Mouse (Mus musculus) embryonic facial prominence, embryonic 11.5 days (tissue): ENCODE results near the gene Epn2. TPM values are rescaled to one million over a fixed set of nuclear protein-coding genes. Genes with fewer than 3 reads are reported as not detected.
A peak's percentile ranks its signal among the peaks of the same experiment; 100 is the strongest.

Experiments
- ATAC-seq: fragments of 200-750 bp; cut with Nextera tagmentation; replicated peaks from 2 replicates; pipeline ENCODE4 v1.8.0; 2017; ENCODE audit warnings: low read depth; ENCODE audit not compliant: insufficient number of reproducible peaks, low FRiP score, low TSS enrichment
- DNase-seq: peaks from one replicate; pipeline ENCODE4 v3.0.0-alpha.2; 2015; ENCODE audit warnings: low spot score
- H3K27ac ChIP-seq: fragments of 300-500 bp; sonication (generic); replicated peaks from 2 replicates; pipeline ENCODE4 v1.5.1; 2014; ENCODE audit warnings: mild to moderate bottlenecking, low read depth, low read length, control low read depth
- H3K27me3 ChIP-seq: fragments of 300-500 bp; sonication (generic); 2 replicates; pipeline ENCODE4 v1.6.1; 2014; ENCODE audit warnings: mild to moderate bottlenecking, low read length, moderate library complexity, mixed read lengths; ENCODE audit not compliant: control insufficient read depth, insufficient read depth
- H3K36me3 ChIP-seq: fragments of 300-500 bp; sonication (generic); replicated peaks from 2 replicates; pipeline ENCODE4 v1.6.1; 2014; ENCODE audit warnings: low read depth, mild to moderate bottlenecking, low read length, moderate library complexity, mixed read lengths; ENCODE audit not compliant: control insufficient read depth, insufficient read depth
- H3K4me1 ChIP-seq: fragments of 300-500 bp; sonication (generic); 2 replicates; pipeline ENCODE4 v1.6.1; 2014; ENCODE audit warnings: low read length, mixed read lengths; ENCODE audit not compliant: control insufficient read depth, insufficient read depth
- H3K4me2 ChIP-seq: fragments of 300-500 bp; sonication (generic); 2 replicates; pipeline ENCODE4 v1.6.1; 2014; ENCODE audit warnings: low read depth, mild to moderate bottlenecking, control low read depth, low read length, moderate library complexity
- H3K4me3 ChIP-seq: fragments of 300-500 bp; sonication (generic); 2 replicates; pipeline ENCODE4 v1.5.1; 2014; ENCODE audit warnings: low read depth, low read length, control low read depth
- H3K9ac ChIP-seq: fragments of 300-500 bp; sonication (generic); replicated peaks from 2 replicates; pipeline ENCODE4 v1.6.1; 2014; ENCODE audit warnings: mild to moderate bottlenecking, control low read depth, low read length
- H3K9me3 ChIP-seq: fragments of 300-500 bp; sonication (generic); replicated peaks from 2 replicates; pipeline ENCODE4 v1.6.1; 2016; ENCODE audit warnings: mild to moderate bottlenecking, low read length, inconsistent platforms, mixed read lengths; ENCODE audit not compliant: control insufficient read depth
- WGBS: fragments of 180-500 bp; shearing (Covaris S2); extraction: QIAGEN DNeasy Blood & Tissue Kit; methylation state at CpG from one replicate; pipeline ENCODE4 v1.1.7; 2014; 5-methylcytosine and 5-hydroxymethylcytosine counted together
- polyA plus RNA-seq: library from polyadenylated mRNA; unstranded; fragments of >200 nt; fragmentation: Nextera tagmentation; extraction: Ambion mirVana; gene quantifications from 2 replicates; pipeline ENCODE4 v1.2.1, GENCODE M21; 2014

Epn2 gene
- polyA plus RNA-seq, 1 experiment from 2014 or later: 24.2 TPM

DNA sequence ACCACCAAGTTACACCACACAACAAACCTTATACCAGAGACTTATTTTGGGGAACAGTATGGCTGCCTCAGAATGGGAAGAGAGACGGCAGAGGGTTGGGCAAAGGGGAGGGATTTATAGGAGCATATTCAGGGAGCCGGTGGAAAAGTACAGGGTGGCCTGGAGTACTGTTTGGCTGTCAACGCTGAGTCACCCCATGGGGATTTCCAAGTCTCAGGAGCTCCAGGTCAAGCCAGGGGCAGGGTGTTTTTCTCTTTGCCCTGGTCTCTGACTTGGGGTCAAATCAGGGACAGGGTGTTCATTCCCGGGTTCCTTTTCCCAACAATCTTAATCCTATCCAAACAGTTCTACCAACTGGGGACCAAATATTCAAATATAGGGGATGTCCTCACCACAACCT, 28.6 kb upstream of the Epn2 start:
- Histone ChIP-seq H3K4me3 (no peak overlapping the region), H3K27ac (no peak overlapping the region), H3K9me3 (no peaks in the 10 kb centered on the region), H3K4me1 (no peaks in the 10 kb centered on the region), H3K36me3 (no peaks in the 10 kb centered on the region), H3K9ac (no peak overlapping the region), H3K4me2 (no peak overlapping the region), H3K27me3 (no peaks in the 10 kb centered on the region)
- no peak for DNase-seq
- no peak for ATAC-seq
- 78% methylated on average over 4 of the region's 4 CpGs for WGBS

DNA sequence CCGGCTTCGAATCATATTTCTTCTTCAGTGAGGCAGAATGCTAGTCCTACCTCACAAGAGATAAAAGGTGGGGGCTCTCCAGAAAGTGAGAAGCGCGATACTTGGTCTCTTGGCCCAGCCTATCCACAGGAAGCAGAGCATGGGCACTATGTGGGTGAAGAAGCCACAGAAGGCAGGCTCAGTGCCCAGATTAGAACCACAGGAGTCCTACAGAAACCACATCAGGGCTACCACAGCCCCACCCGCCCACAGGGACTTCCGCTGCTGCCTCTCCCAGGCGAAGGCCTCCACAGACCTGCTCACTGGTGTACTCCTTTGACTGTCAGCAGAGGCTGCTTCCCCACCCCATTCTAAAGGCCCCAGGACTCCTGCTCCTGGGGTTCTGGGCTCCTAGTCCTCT, 23.2 kb upstream of the Epn2 start:
- Histone ChIP-seq H3K9ac (no peak overlapping the region), H3K9me3 (no peaks in the 10 kb centered on the region), H3K27ac (no peak overlapping the region), H3K27me3 (no peaks in the 10 kb centered on the region), H3K4me1 (no peaks in the 10 kb centered on the region), H3K4me3 (no peak overlapping the region), H3K4me2 (no peak overlapping the region), H3K36me3 (no peaks in the 10 kb centered on the region)
- ATAC-seq (no peak), DNase-seq (no peak)
- WGBS: 79% methylated on average over 7 of the region's 7 CpGs

DNA sequence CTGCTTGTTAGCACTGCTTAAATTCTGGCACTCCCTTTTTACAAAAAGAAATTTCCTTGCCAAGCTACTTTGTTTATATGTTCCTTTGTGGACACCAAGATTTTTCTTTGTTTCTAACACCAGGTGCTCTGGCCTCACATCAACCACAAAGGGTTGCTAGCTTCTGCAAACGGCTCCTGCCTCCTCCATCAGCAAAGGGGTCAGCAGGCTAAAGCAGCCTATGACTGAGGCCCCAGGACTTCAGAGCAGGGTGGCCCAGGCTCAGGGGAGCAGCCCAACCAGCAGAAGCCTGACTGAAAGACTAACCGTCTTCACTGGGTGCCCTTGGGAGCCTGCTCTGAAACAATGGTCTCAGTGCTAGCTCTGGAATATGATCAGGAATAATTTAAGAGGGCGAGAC, 22.0 kb upstream of the Epn2 start:
- H3K4me2 ChIP-seq: no peak overlapping the region
- no peak overlapping the region for H3K27ac ChIP-seq
- DNase-seq (no peak), ATAC-seq (no peak)
- H3K27me3 ChIP-seq: no peaks in the 10 kb centered on the region
- no peaks in the 10 kb centered on the region for H3K36me3 ChIP-seq
- 49% methylated on average over 3 of the region's 3 CpGs for WGBS
- H3K4me3 ChIP-seq: no peak overlapping the region
- H3K9me3 ChIP-seq: no peaks in the 10 kb centered on the region
- H3K4me1 ChIP-seq: no peaks in the 10 kb centered on the region
- H3K9ac ChIP-seq: no peak overlapping the region

DNA sequence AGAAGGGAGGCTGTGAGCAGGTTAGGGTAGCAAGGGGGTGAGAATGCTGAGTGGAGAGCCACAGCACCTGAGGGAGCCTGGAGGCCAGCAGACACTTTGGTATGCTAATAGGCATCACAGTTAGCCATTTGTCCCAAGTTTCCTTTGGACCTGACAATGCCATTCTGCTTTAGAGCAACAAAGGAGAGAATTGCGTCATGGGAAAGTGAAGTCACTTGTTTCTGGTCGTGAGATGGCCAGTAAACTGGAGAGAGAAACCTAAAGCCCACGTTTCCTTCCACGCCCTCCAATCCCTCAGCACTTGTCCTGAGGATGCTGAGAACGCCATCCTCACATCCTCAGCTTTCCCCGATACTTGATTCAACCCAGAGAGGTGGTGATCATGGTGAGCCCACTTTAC, 18.9 kb upstream of the Epn2 start:
- ATAC-seq: no peak
- Histone ChIP-seq H3K27ac (no peak overlapping the region), H3K4me1 (no peaks in the 10 kb centered on the region), H3K4me2 (no peak overlapping the region), H3K4me3 (no peak overlapping the region), H3K9ac (no peak overlapping the region), H3K9me3 (no peaks in the 10 kb centered on the region), H3K27me3 (no peaks in the 10 kb centered on the region), H3K36me3 (no peaks in the 10 kb centered on the region)
- 61% methylated on average over 6 of the region's 6 CpGs for WGBS
- DNase-seq: no peak

GRCm38 (mm10) chr11:61597471-61597870, 18.0 kb upstream of the Epn2 start:
- H3K9me3 ChIP-seq: no peaks in the 10 kb centered on the region
- H3K4me3 ChIP-seq: no peak overlapping the region
- no peaks in the 10 kb centered on the region for H3K36me3 ChIP-seq
- no peak overlapping the region for H3K27ac ChIP-seq
- no peak overlapping the region for H3K9ac ChIP-seq
- DNase-seq (no peak), ATAC-seq (no peak)
- H3K27me3 ChIP-seq: no peaks in the 10 kb centered on the region
- WGBS: 95% methylated on average over 2 of the region's 2 CpGs
- no peaks in the 10 kb centered on the region for H3K4me1 ChIP-seq
- no peak overlapping the region for H3K4me2 ChIP-seq

DNA sequence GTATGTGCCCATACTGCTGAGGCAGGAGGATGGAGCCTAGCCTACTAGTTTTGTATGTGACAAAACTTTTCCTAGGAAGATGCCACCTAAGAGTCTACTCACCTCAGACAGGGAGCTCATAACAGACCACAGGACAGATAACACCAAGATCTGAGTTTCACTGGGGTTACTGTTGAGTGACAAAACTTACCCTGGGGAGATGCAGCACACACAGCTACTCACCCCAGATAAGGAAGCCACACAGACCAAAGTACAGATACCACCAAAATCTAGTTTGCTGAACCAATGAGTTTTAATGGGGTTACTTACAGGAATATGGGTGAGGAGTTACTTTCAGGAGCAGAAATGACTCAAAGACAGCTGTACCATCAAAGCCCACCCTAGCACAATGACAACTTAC, 13.6 kb upstream of the Epn2 start:
- DNase-seq (no peak), ATAC-seq (no peak)
- H3K4me1 ChIP-seq: no peaks in the 10 kb centered on the region
- H3K9ac ChIP-seq: no peak overlapping the region
- no peaks in the 10 kb centered on the region for H3K27me3 ChIP-seq
- no peaks in the 10 kb centered on the region for H3K36me3 ChIP-seq
- H3K4me2 ChIP-seq: no peak overlapping the region
- no peak overlapping the region for H3K4me3 ChIP-seq
- no peaks in the 10 kb centered on the region for H3K9me3 ChIP-seq
- no peak overlapping the region for H3K27ac ChIP-seq

DNA sequence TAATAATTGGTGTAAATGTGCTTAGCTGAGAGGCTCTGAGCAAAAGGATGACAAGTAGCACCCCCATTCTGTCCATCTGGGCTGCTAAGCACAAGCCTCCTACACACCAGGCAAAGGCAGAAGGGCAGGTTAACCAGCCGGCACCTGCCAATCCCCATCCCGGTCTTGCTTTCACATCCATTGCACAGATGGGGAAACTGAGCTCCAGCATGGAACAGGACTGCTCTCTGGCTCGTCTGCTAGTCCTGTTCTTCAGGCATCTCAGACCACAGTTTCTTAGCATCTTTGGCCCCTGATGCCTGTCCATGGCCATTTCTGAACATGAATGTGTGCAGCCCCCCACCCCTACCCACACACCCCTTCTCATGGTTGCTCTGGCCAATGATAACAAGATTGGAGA, 12.6 kb upstream of the Epn2 start:
- Histone ChIP-seq H3K27ac (no peak overlapping the region), H3K4me2 (no peak overlapping the region), H3K9ac (no peak overlapping the region), H3K4me1 (no peaks in the 10 kb centered on the region), H3K36me3 (no peaks in the 10 kb centered on the region), H3K4me3 (no peak overlapping the region), H3K27me3 (no peaks in the 10 kb centered on the region), H3K9me3 (no peaks in the 10 kb centered on the region)
- 88% methylated on average over 3 of the region's 3 CpGs for WGBS
- DNase-seq: no peak
- no peak for ATAC-seq

DNA sequence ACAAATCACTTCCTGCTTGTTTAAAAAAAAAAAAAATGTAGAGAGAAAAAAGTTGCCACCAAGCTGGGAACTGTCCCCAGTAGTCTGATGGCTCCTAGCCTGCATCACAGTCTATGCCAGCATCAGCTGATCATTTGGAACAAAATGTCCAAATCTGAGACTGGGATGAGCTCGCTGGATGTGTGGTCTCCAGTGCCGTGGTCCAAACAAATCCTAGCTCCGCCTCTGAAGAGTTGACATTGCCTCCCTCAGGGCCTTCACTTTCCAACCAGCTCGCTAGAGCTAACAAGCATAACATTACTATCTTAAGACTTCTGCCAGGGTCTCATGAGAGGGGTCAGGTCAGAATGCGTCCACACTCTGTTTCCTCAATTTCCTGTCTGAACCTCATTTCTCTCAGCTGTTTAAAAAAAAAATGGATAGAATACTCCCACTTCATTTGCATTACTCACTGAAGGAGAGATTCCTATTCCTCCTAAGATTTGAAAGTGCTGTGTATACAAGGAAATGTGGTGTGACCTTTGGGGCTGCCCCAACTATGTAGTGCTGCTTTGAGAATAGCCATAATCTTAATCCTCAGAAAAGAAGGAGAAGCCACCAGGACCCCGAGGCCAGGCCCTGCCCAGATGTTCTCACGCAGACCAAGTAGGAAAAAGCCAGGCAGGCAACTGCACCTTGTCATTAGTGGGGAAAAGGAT, 11.2 kb upstream of the Epn2 start:
- Histone ChIP-seq H3K9me3 (no peaks in the 10 kb centered on the region), H3K27ac (no peak overlapping the region), H3K27me3 (no peaks in the 10 kb centered on the region), H3K4me2 (no peak overlapping the region), H3K4me1 (no peaks in the 10 kb centered on the region), H3K9ac (no peak overlapping the region), H3K4me3 (no peak overlapping the region), H3K36me3 (no peaks in the 10 kb centered on the region)
- ATAC-seq (no peak), DNase-seq (peak; percentile 22)
- 35% methylated on average over 7 of the region's 7 CpGs for WGBS
